Mouse (Mus musculus) kidney, embryonic 16.5 days (tissue): ENCODE results near the gene Pkm. TPM values are rescaled to one million over a fixed set of nuclear protein-coding genes. Genes with fewer than 3 reads are reported as not detected.

Source experiments
- ATAC-seq: fragments of 200-750 bp; cut with Nextera tagmentation; 2 replicates; pipeline ENCODE4 v1.8.0; 2017; ENCODE audit warnings: moderate TSS enrichment; ENCODE audit not compliant: low FRiP score, low TSS enrichment
- H3K27ac ChIP-seq: fragments of 300-500 bp; sonication (generic); 2 replicates; pipeline ENCODE4 v1.5.1; 2014; ENCODE audit warnings: low read length
- H3K27me3 ChIP-seq: fragments of 300-500 bp; sonication (generic); 2 replicates; pipeline ENCODE4 v1.6.1; 2014; ENCODE audit warnings: low read length, control low read depth, mixed read lengths; ENCODE audit not compliant: insufficient read depth
- H3K36me3 ChIP-seq: fragments of 300-500 bp; sonication (generic); 2 replicates; pipeline ENCODE4 v1.6.1; 2014; ENCODE audit warnings: low read length, control low read depth, mixed read lengths; ENCODE audit not compliant: insufficient read depth
- H3K4me1 ChIP-seq: fragments of 300-500 bp; sonication (generic); 2 replicates; pipeline ENCODE4 v1.6.1; 2014; ENCODE audit warnings: low read length, control low read depth, mixed read lengths; ENCODE audit not compliant: insufficient read depth
- H3K4me2 ChIP-seq: fragments of 300-500 bp; sonication (generic); replicated peaks from 2 replicates; pipeline ENCODE4 v1.6.1; 2014; ENCODE audit warnings: low read depth, low read length
- H3K4me3 ChIP-seq: fragments of 300-500 bp; sonication (generic); 2 replicates; pipeline ENCODE4 v1.5.1; 2014; ENCODE audit warnings: mild to moderate bottlenecking, low read length
- H3K9ac ChIP-seq: fragments of 300-500 bp; sonication (generic); replicated peaks from 2 replicates; pipeline ENCODE4 v1.6.1; 2014; ENCODE audit warnings: low read length
- H3K9me3 ChIP-seq: fragments of 300-500 bp; sonication (generic); 2 replicates; pipeline ENCODE4 v1.6.1; 2016; ENCODE audit warnings: low read length, control low read depth
- WGBS: fragments of 180-500 bp; shearing (Covaris S2); extraction: QIAGEN DNeasy Blood & Tissue Kit; methylation state at CpG from one replicate; pipeline ENCODE4 v1.1.7; 2014; 5-methylcytosine and 5-hydroxymethylcytosine counted together
- polyA plus RNA-seq: library from polyadenylated mRNA; unstranded; fragments of >200 nt; fragmentation: Nextera tagmentation; extraction: Ambion mirVana; gene quantifications from 2 replicates; pipeline ENCODE4 v1.2.1, GENCODE M21; 2015

Pkm gene
- polyA plus RNA-seq, 1 experiment from 2014 or later, result 1,451 TPM

GRCm38 (mm10) chr9:59723791-59724442, 67.7 kb downstream of the Pkm start:
- peak overlapping the region; percentile 96 for H3K27ac ChIP-seq
- 25% methylated on average over 8 of the region's 8 CpGs for WGBS

GRCm38 (mm10) chr9:59725515-59725914, 69.3 kb downstream of the Pkm start:
- no peak for ATAC-seq
- WGBS, result 68% methylated on average over 10 of the region's 10 CpGs
- Histone ChIP-seq H3K4me3 (no peak overlapping the region), H3K27me3 (no peaks in the 10 kb centered on the region), H3K27ac (peak overlapping the region; percentile 96), H3K9me3 (no peaks in the 10 kb centered on the region), H3K4me2 (no peak overlapping the region), H3K9ac (no peak overlapping the region), H3K36me3 (no peaks in the 10 kb centered on the region), H3K4me1 (peaks cover 34% of the 10 kb centered on the region)

More at GRCm38 (mm10) chr9:59723791-59724442, 67.7 kb downstream of the Pkm start:
- Histone ChIP-seq H3K36me3 (no peaks in the 10 kb centered on the region), H3K9ac (peak overlapping the region; percentile 42), H3K4me2 (peak overlapping the region; percentile 56), H3K4me1 (peaks cover 34% of the 10 kb centered on the region), H3K4me3 (0 out of 2 replicates have a peak overlapping the region, but pooled peaks have one; percentile 30), H3K27me3 (no peaks in the 10 kb centered on the region), H3K9me3 (no peaks in the 10 kb centered on the region)
- ATAC-seq, result peak; percentile 93

GRCm38 (mm10) chr9:59727569-59728286, 71.6 kb downstream of the Pkm start:
- H3K9ac ChIP-seq, result no peak overlapping the region
- no peak overlapping the region for H3K4me2 ChIP-seq
- peak overlapping the region; percentile 89 for H3K27ac ChIP-seq
- no peaks in the 10 kb centered on the region for H3K9me3 ChIP-seq
- peaks cover 34% of the 10 kb centered on the region for H3K4me1 ChIP-seq
- WGBS, result 60% methylated on average over 11 of the region's 11 CpGs
- H3K27me3 ChIP-seq, result no peaks in the 10 kb centered on the region
- H3K4me3 ChIP-seq, result no peak overlapping the region
- no peaks in the 10 kb centered on the region for H3K36me3 ChIP-seq
- no peak for ATAC-seq

Other genes starting within 250 kb of the Pkm start
- 12.4 and 13.6 TPM in 2 replicates for gene Arih1, start 169.8 kb upstream of the Pkm start, polyA plus RNA-seq
- 69.7 and 78.1 TPM in 2 replicates for gene Hexa, start 116.8 kb upstream of the Pkm start, polyA plus RNA-seq
- gene Tmem202, start 116.5 kb upstream of the Pkm start, polyA plus RNA-seq, result 0.27 TPM in 1 of 2 replicates, not detected in the other
- 0.32 and 0.53 TPM in 2 replicates for gene Celf6, start 78.5 kb upstream of the Pkm start, polyA plus RNA-seq
- gene Parp6, start 39.1 kb upstream of the Pkm start, polyA plus RNA-seq, result 23.6 and 30.0 TPM in 2 replicates
- 1.4 and 1.5 TPM in 2 replicates for gene Gramd2, start 23.8 kb downstream of the Pkm start, polyA plus RNA-seq
- gene Senp8, start 94.3 kb downstream of the Pkm start, polyA plus RNA-seq, result 11.9 and 13.2 TPM in 2 replicates
- 17.3 and 18.2 TPM in 2 replicates for gene Myo9a, start 94.5 kb downstream of the Pkm start, polyA plus RNA-seq